Mouse (Mus musculus) testis, postnatal 14 days (tissue): ENCODE measurements at regions not wholly inside any gene's neighbourhood (a gene's known extent, or its start where the extent isn't known, plus 50 kb on each side); places are given as distances from the start of the nearest gene placed in this dataset.
"Not testable (repeated sequence)": the region's sequence is repeated elsewhere in the genome, so short reads cannot be mapped to it uniquely, and the experiment has no call there.

ENCODE experiments used
- DNase-seq: peaks from one replicate; pipeline ENCODE4 v3.0.0; 2021; ENCODE audit warnings: low spot score

DNA sequence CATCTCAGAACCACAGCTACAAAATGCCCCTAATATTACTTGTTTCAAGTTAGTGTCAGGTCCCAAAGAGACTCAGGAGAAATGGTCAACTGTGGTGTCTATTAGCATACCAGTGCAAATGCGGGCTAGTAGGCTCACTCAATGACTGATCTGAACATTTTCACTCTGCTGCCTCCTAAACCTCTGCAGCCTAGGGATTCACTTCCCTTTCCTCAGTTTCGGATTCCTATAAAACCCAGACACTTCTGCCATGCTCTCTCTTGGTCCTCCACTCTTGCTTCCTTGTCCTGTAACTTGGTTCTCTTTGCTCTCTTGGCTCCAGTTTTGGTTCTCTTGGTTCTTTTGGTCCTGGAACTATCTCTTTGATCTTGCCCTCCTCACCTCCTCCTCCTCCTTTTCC, 206.3 kb upstream of the Spef2 start:
- no peak for DNase-seq

GRCm38 (mm10) chr15:9974999-9975398, 202.0 kb upstream of the Prlr start:
- DNase-seq, result no peak

DNA sequence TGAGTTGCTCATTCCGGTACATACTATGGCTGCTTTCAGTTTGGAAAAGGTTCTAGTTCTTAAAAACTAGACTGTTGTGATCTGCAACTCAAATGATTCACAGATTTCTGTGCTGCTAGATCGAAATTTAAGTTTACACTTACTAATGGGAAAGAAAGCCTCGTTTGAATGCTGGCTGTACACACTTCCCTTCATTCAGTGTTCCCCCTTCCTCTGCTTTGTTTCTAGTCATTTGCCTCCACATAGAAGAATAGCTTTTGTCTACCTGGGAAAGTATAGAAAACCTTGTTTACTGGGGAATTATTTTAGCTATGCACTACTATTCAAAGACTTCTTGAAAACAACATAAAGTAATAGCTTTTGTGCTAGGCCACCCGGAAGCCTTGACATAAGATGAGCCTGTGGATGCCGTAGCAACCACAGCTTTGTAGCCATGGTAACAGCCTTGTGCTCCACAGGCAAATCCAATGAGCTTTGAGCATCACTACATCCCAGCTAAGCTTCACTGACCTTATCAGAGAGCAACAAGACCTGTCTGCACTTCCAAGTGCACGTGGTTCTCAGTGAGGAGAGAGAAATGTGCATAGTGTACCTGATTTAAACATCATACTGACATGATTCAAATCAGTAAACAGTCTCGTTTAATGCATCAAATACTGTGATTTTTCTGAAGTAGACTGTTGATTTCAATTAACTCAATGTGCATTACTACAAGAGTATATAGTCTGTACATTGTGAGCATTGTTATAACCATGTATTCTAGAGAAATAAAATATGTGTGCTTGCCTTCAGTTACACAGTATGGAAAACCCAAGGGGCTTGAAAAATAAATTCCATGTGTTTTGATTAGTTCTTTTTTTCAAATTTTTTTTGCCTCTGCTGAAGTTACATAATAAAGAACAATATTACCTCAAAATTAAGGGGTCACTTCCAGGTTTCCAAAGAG, 165.5 kb upstream of the Prlr start:
- DNase-seq, result no peak

- DNase-seq, result no peak
These were observed 159.8 kb upstream of the Prlr start for GRCm38 (mm10) chr15:10017216-10017615.

DNA sequence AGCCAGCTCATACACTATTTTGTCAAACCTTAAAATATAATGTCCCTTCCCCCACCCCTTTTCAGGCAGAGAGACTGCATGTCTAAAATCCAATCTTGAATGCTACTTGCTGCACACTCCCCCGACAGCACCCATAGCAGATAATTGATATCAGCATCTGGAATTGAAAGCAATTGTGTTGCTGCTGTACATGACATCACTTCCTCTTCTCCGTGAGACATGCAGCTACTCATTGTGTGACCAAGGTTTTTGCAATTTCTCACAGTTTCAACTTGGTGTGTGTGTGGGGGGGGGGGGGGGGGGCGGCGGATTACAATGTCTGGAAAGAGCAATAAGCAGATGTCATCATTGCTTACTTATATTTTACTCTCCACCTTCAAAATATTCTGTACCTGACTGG, 147.1 kb upstream of the Prlr start:
- no peak for DNase-seq

- no peak for DNase-seq
These were observed 141.5 kb upstream of the Prlr start for GRCm38 (mm10) chr15:10035561-10035960.

- not testable (repeated sequence) for DNase-seq
These were observed 140.5 kb upstream of the Prlr start for GRCm38 (mm10) chr15:10036576-10036975.

DNA sequence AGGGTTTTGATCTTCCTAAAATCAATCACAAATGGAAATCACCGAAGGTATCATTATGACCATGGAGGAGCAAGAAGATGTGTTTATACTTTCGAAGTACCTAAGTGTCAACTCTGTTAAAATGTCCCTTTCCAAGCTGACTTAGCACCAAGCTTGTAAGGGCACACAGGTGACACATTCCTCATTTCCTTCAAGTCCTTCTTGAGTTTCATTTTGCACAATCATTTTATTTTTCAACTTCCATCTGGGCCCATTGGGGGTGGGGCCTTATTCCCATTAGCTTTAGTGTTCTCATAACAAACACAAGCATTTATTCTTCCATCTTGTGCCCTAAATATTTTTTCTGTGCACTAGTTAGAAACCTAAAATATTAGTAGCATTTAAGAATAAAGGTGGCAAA, 103.5 kb upstream of the Prlr start:
- DNase-seq, result no peak

GRCm38 (mm10) chr15:10074916-10075315, 102.1 kb upstream of the Prlr start:
- DNase-seq, result no peak

DNA sequence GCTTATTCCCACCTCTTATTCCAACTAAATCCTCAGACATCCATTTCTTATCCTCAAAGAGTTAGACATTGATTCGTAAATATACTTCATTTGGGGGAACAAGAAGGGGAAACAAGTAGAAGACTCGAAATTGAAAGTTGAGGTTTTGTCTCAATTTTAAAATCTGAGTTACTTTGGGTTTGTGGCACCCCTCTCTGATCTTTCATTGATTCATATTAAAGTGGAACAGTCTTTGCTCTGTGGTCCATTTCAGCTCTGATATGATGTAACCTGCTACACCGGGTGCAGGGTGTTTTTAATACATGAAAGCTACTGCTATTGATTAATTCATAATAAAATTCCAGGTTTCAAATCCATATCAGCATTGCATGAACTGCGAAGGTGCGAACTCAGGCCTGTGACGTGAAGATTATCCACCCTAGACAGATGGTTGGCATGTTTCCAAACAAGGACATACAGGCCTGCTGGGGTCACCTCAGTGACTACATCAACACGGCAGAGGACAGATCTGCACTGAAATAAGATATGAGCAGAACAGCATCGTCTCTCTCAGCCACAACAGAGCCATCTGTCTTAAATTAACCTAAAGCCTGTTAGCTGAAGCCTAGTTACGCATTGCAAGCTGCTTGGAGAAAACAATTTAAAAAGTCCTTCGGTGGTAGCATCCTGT, 101.5 kb upstream of the Prlr start:
- no peak for DNase-seq

- DNase-seq, result no peak
These were observed 101.0 kb upstream of the Prlr start for GRCm38 (mm10) chr15:10076061-10076400.

- no peak for DNase-seq
These were observed 98.6 kb upstream of the Prlr start for GRCm38 (mm10) chr15:10078434-10078833.

DNA sequence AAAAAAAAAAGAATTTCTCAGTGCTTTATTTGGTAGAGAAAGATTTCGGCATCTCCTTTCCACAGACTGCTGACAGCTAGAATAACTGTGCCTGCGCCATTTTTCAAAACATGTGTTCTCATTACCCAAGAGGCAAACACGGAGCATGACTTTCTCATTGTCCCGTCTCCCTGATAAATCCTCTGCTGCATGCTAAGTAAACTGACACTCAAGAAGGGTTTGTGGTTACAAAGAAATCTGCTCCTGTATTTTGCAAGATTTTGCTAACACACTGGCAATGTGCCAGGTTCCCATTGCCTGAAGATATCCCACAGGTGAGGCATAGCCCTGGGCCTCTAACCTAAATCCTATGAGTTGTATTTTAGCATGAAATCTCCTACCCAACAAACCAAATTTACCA, 97.5 kb upstream of the Prlr start:
- DNase-seq, result no peak

DNA sequence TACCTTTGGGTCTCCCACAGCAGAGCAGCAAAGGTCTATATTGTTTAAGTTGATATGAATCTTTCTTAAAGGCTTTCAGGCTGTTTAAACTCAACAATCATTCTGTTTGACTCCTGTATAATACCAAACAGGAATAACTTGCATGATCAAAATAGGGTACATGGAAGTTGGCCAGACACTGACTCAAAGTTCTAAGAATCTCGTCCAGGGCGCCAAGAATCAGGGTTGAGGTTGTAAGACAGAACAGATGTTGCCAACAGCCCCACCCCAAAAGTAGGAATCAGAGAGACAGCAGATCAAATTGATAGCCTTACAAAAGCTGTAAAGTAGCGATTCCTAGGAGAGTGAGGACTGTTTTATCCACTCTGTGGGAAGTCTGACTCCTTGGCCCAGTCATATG, 88.3 kb upstream of the Prlr start:
- DNase-seq, result no peak

- DNase-seq, result no peak
These were observed 86.5 kb upstream of the Prlr start for GRCm38 (mm10) chr15:10090384-10091092.

DNA sequence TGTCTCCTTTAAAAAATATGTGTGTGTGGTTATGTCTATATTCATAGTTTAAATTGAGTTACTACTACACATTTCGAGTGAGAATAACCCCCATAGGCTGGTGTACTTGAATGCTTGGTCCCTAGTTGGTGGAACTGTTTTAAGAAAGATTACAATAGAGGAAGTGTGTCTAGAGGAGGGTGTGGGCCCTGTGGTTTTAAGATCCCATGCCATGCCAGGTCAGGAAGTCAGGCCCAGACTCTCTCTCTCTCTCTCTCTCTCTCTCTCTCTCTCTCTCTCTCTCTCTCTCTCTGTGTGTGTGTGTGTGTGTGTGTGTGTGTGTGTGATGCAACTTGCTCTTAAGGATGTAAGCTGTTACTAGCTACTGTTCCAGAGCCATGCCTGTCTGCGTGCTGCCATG, 73.7 kb upstream of the Prlr start:
- DNase-seq, result no peak

GRCm38 (mm10) chr15:10105211-10105976, 71.6 kb upstream of the Prlr start:
- not testable (repeated sequence) for DNase-seq

- peak; percentile 55 for DNase-seq
These were observed 70.2 kb upstream of the Prlr start for GRCm38 (mm10) chr15:10106853-10107252.
